Mouse (Mus musculus) lung, adult 2 months (tissue): ENCODE data around the gene Hap1.

ENCODE experiments used
- CTCF ChIP-seq: fragments of 200-500 bp; IDR thresholded peaks from 2 replicates; pipeline ENCODE4 v1.5.1; 2011; ENCODE audit warnings: mild to moderate bottlenecking, low read length, control low read depth; ENCODE audit not compliant: insufficient read depth
- POLR2A ChIP-seq: fragments of 200-500 bp; IDR thresholded peaks from 2 replicates; pipeline ENCODE4 v1.6.1; 2011; ENCODE audit warnings: low read depth, mild to moderate bottlenecking, control low read depth, low read length, borderline replicate concordance; ENCODE audit errors: extremely low read depth

DNA sequence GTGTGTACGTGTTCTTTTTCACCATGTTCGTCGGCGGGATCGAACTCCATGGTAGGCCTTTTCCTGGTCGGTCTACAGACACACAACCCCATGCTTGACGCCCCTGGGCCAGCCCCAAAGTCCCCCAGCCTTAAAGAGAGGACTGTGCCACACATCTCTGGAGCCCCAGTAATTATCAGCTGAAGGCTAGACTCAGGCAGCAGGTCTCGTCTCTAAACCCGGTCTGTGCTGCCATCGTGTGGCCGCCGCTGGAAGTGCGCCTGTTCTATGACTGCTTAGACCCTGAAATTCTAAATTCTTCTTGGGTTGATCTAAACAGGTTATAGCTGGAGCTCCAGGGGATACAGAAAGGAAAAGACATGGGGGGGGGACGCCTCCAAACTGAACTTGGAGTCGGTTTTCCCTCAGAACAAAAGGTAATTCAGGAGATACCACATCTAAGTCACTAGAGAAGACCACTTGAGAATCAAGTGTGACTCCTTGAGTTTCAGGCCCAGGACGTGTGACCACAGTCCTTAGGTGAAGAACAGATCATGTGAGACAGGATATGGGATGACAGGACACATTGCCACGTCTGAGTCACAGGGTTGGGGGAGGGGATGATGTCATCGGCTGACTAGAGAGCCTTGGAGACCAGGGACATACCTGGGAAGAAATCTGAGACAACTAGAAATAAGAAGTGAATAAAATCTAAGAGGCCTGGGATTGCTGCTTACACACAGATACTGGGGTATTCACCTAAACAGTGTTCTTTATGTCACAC is 57.5 kb downstream of the Hap1 start:
- TF ChIP-seq CTCF: peak; percentile 89
- no peak for TF ChIP-seq POLR2A
